Mouse (Mus musculus) c-Kit-negative CD71-positive TER-119-positive erythroid progenitor cells, embryonic 14.5 days (primary cell): ENCODE results near the gene Zbtb16.

Experiments
- DNase-seq: peaks from one replicate; pipeline ENCODE4 v3.0.0-alpha.2; 2013; ENCODE audit warnings: low read depth, low spot score

Zbtb16 gene

GRCm38 (mm10) chr9:48745347-48746119 lies 90.5 kb downstream of the Zbtb16 start:
- no peak for DNase-seq

GRCm38 (mm10) chr9:48744916-48745315 lies 91.1 kb downstream of the Zbtb16 start:
- DNase-seq, result peak; percentile 8

- DNase-seq, result no peak
Observed at GRCm38 (mm10) chr9:48744451-48744850, 91.6 kb downstream of the Zbtb16 start.

- DNase-seq, result no peak
Observed at GRCm38 (mm10) chr9:48743338-48744285, 92.4 kb downstream of the Zbtb16 start.

DNA sequence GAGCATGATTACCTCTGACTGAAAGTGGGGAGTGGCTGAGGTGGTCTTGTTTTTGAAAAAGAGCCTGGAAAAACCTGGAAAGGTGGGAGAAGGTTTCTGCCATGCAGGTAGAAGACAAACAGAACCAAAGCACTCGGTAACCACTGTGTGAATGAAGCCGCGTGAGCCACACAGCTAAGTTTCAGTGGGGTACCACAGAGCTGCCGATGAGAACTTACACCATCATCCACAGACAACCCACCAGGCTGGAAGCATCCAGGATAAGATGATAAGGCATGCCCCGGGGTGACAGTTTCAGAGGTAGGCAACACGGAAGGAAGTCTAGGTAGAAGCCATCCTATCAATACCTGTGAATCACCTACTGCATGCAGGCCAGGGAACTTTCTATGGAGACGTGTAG lies 93.9 kb downstream of the Zbtb16 start:
- no peak for DNase-seq

GRCm38 (mm10) chr9:48741433-48742077 lies 94.5 kb downstream of the Zbtb16 start:
- DNase-seq, result no peak

DNA sequence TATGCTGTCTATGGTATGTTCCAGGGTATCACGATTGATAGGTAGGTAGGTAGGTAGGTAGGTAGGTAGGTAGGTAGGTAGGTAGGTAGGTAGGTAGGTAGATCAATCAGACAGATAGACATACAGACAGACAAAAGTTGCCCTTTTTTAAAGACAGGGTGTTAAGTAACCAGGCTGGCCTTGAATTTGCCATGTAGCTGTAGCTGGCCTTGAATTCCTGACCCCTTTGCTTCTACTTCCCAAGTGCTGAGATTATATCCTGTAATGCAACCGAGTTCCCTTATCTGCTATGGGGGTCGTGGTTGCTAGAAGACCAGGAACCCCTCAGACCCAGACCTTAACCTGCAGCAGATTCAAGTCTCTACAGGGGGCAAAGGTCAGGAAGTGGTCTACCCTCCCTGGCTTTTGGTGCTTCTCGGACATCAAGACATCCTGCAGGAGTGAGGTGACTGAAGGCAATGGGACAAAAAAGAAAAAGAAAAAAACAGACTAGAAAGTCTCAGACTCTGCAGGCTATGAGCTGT lies 95.2 kb downstream of the Zbtb16 start:
- no peak for DNase-seq

GRCm38 (mm10) chr9:48740098-48740505 lies 95.9 kb downstream of the Zbtb16 start:
- no peak for DNase-seq

DNA sequence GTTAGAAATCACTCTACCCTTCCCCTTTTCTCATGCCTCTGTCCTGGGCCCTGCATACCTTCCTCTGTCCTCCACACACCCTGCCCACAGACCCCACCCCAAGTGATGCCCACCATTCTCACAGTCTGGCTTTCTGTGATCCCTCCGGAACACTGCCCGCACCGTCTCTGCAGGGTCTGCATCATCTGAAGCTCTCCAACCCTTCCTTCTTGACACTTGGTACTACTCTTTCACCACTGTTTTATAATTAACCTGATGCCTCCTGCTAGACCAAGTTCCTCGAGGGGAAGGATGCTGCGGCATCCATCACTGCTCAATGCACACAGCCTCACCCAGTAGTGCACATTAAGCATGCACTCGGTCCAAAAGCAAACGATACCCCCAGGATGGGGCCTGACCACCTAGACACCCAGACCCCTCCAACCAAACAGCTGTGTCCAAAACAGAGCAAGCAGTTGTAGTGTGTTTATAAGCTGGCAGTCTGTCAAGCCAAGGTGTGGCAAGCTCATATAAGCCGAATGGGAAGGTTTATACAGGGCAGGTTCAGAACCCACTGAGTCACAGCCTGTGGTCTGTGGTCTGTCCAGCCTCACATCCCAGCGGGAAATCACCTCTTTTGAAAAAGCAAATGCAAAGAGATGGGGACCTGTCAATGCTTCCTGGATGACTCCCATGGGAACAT lies 97.1 kb downstream of the Zbtb16 start:
- DNase-seq, result no peak

- DNase-seq, result no peak
Observed at GRCm38 (mm10) chr9:48737911-48738310, 98.1 kb downstream of the Zbtb16 start.

DNA sequence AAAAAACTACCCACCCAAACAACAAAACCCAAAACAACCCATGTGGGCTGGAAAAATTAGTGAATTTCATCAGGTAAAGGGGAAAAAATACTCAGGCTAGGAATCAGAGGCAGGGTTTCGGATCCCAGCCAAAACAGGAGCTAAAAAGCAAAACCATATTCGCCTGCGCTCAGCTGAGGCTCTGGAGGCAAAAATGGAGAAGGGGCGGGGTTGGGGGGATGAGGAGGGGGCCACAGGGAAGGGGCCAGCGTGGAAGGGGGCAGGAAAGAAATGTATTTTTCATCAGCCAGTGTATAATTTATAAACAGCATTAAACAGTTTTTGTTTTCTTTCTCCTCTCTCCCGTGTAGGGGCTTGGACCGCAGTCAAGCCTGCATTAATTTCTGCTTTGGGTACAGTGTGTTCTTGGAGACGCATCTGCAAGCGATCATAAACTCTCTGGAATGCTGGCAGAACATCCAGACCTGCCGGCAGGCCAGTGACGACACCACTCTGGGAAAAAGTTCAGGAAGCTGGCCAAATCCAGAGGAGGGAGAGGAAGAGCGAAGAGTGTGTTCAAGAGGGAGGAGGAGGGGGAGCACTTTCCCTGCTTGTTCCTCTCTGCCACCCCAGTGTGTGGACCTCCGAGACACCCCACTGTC lies 98.7 kb downstream of the Zbtb16 start:
- no peak for DNase-seq

GRCm38 (mm10) chr9:48736361-48737209 lies 99.4 kb downstream of the Zbtb16 start:
- no peak for DNase-seq

DNA sequence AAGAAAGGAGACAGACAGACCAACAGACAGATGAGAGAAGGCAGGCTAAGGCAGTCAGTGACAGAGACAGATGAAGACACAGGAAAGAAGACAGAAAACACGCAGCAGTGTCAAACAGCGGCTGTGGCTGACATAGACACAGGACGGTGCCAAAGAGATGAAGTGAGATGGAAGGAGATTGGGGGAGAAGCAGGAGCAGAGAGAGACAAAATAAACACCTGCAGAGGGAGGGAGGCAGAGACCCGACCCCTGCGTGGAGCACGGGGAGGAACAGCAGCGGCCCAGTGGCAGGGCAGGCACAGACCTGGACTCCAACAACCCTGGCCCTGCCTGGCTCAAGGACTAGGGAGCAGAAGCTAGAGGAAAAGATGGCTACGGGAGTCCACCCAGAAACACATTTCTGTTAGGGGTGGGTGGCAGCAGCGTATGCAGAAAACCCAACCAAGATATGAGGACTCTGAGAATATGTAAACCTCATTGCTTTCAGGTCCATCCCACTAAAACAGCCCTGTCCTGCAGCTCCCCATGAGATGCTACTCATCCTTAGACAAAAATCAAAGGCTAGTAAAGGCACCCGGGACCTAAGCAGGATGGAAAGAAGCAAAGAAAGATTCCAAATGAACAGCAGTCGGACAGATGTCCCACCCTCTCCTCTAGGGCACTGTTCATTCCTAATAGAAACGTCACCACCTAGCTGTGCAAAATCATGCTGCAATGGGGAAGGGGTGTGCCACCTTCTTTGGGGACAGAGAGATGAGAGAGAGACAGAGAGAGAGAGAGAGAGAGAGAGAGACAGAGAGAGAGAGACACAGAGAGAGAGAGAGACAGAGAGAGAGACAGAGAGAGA lies 100.3 kb downstream of the Zbtb16 start:
- DNase-seq, result no peak

- no peak for DNase-seq
Observed at GRCm38 (mm10) chr9:48734725-48735465, 101.1 kb downstream of the Zbtb16 start.

DNA sequence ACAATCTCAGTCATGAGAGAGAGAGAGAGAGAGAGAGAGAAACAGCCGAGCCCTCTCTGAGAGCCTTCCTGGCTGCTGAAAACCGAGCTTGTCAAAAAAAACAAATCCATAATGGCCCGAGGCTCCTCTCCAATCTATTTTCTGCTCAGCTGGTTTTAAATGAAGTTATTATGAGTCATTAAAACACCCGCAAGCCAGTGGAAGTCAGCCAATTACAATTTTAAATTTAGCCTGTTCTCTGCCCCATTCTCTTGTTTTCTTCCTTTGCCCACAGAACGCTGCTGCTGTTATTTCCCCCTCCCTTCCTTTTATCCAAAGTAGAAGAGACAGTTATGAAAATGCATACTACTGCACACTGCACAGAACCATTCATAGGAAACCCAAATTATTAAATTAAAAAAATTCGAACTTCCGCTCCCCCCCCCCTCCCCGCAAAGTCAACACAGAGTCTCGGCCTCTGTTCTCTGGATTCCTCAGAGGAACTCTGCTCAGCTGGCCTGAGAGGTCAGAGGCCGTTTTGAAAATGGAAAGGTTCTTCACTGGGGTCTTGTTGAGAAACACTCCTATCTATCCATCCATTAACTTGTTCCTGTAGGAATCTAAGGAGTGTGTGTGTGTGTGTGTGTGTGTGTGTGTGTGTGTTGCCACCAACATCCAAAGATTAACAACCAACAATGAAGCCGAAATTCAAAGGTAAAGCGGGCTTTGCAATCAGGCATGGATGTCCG lies 102.0 kb downstream of the Zbtb16 start:
- no peak for DNase-seq

DNA sequence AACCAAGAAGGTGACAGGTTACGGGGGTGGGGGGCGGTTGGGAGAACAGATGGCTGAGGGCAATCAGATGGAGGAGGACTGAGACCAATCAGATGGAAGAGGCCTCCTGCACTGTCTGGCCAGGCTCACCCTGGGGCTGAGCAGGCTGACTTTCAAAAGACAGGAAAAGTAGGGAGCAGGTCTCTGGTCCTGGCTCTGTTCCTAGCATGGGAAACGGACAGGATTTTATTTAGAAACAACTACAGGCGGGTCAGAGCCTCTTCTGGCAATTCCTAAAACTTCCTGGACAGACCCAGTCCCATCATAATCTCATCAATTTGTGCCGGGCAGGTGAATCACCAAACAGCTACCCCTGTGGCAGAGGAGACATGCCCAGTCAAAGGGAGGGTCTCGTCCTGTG lies 102.9 kb downstream of the Zbtb16 start:
- no peak for DNase-seq
